Mouse (Mus musculus): ENCODE measurements around the gene Clec16a. TPM values are rescaled to one million over a fixed set of nuclear protein-coding genes. Genes with fewer than 3 reads are reported as not detected.

The Clec16a gene
- polyA plus RNA-seq, 1 experiment from 2014 or later, result 17.3 TPM

DNA sequence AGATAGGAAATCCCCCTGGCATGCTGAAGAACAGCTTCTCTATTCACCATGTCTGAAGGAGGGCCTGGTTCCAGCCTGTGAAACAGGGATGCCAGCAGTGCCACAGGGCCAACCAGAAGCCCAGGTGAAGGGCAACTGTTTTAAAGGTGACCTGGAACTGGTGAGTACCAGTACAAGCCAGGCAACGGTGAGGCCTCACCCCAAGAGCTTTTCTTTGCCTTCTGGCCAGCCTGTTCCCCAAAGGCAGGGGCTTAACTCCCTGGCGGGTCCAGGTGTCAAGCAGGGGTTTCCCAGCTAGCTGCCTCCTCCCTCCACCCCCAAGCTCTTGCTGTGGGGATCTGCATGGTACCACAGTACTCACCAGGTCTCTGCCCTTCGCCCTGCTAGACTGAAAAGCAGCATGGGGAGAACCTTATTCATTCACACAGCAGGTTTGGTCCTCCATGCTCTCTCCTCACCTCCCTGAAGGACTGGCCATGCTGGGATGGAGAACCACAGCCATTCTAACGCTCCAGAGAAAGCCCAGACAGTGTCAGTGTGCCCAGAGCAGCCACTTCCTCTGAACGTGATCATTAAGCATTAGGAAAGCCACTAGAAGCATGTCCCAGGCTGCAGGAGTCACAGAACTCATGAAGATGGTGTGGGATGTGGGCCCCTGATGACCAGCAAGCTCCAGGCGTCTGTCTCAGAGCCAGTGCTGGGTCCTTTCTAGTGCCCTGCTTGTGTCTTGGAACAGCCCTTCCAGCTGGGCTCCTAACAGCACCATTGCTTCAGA lies 237.4 kb downstream of the Clec16a start:
- no peak for ATAC-seq
- H3K4me1 ChIP-seq, result peaks cover 40% of the 10 kb centered on the region
- H3K36me3 ChIP-seq, result no peaks in the 10 kb centered on the region
- H3K27ac ChIP-seq, result no peak overlapping the region
- WGBS (ENCODE audit: insufficient replicate concordance), result 40% methylated on average over 6 of the region's 6 CpGs
- H3K4me3 ChIP-seq, result no peak overlapping the region
- no peaks in the 10 kb centered on the region for H3K9me3 ChIP-seq (replicated peaks)
- no peak overlapping the region for H3K9ac ChIP-seq
- H3K27me3 ChIP-seq (replicated peaks), result peaks cover 56% of the 10 kb centered on the region
- H3K4me2 ChIP-seq, result no peak overlapping the region

DNA sequence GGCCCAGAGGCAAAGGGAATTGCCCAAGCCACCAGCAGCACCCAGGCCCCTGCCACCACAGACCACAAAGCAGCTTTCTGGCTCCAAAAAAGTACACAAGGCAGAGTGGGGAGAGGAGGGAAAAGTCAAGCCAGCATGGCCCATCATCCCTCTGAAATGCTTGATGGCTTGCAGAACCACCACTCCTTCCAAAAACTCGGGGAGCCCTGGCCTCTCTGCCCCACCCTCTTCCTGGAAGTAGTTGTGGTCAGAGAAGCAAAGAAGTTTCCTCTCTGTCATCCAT lies 238.0 kb downstream of the Clec16a start:
- Histone ChIP-seq H3K9me3 (replicated peaks) (no peaks in the 10 kb centered on the region), H3K27me3 (replicated peaks) (peaks cover 57% of the 10 kb centered on the region), H3K9ac (no peak overlapping the region), H3K27ac (no peak overlapping the region), H3K36me3 (no peaks in the 10 kb centered on the region), H3K4me2 (no peak overlapping the region; the same call in 1 of the 2 replicates), H3K4me1 (peaks cover 39% of the 10 kb centered on the region), H3K4me3 (no peak overlapping the region)
- no peak for ATAC-seq
- 22% methylated on average over 1 of the region's 1 CpGs for WGBS (ENCODE audit: insufficient replicate concordance)

DNA sequence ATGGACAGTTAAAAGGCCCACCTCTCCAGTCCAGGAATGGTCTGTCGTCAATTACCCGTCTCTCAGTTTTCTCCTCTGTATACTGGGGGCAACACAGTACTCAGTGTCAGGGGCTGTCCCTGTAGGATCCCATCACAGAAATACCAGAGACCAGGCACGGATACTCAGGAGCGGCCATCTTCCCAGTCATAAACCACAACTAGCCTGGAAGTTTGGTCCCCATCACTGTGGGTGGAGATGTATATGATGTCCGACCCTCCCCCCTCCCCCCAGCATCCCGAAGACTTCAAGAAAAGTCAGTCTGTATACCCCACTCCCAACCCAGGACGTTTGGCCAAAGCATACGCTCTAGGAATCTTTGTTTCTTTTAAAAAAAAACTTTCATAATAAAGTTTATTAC lies 238.3 kb downstream of the Clec16a start:
- Histone ChIP-seq H3K4me1 (peaks cover 41% of the 10 kb centered on the region), H3K27me3 (replicated peaks) (peaks cover 58% of the 10 kb centered on the region), H3K9ac (no peak overlapping the region), H3K4me2 (peak overlapping the region; percentile 99), H3K27ac (no peak overlapping the region), H3K36me3 (no peaks in the 10 kb centered on the region), H3K9me3 (replicated peaks) (no peaks in the 10 kb centered on the region), H3K4me3 (peak overlapping the region; percentile 81; the same call in 1 of the 2 replicates)
- no peak for ATAC-seq
- WGBS (ENCODE audit: insufficient replicate concordance), result 39% methylated on average over 8 of the region's 8 CpGs

DNA sequence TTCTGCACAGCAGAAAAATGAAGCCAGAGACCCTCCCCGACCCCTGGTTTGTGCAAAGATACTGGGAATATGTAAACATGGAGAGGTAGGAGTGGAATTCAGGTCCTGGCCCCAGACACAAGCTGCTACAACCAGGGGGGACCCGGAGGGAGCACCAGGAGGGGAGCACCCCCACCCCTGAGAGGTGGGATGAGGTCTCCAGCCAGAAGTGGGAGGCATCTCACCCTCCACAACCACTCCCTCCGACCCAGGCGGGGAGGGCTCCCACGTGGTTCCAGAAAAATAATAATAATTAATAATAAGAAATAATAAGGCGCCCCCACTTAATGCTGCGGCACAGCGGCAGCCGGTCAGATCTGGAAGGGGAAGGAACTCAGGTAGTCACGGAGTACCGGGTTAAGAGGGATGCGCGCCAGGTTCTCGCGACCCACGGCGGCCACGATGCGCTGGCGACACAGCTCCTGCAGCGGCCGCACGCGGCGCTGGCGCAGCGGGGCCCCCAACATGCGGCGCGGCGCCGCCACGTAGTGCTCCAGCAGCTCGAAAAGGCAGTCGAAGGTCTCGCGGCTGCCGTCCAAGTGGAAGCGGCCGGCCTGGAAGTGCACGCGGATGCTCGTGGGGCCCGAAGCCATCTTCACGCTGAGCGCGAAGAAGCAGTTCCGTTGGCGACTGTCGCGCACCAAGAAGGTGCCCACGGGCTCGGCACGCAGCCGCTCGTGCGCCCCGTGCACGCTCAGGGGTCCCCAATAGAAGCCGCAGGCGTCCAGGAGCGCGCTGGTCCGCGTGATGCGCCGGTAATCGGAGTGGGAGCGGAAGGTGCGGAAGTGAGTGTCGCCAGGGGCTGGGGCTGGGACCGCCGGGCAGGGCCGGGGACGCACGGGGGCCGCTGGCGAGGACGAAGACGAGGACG lies 239.0 kb downstream of the Clec16a start:
- Histone ChIP-seq H3K4me2 (peak overlapping the region; percentile 99), H3K36me3 (no peaks in the 10 kb centered on the region), H3K9me3 (replicated peaks) (no peaks in the 10 kb centered on the region), H3K4me1 (peaks cover 41% of the 10 kb centered on the region), H3K27ac (no peak overlapping the region), H3K27me3 (replicated peaks) (peaks cover 64% of the 10 kb centered on the region), H3K9ac (peak overlapping the region; percentile 76), H3K4me3 (peak overlapping the region; percentile 81)
- no peak for ATAC-seq
- 3% methylated on average over 81 of the region's 81 CpGs for WGBS (ENCODE audit: insufficient replicate concordance)

DNA sequence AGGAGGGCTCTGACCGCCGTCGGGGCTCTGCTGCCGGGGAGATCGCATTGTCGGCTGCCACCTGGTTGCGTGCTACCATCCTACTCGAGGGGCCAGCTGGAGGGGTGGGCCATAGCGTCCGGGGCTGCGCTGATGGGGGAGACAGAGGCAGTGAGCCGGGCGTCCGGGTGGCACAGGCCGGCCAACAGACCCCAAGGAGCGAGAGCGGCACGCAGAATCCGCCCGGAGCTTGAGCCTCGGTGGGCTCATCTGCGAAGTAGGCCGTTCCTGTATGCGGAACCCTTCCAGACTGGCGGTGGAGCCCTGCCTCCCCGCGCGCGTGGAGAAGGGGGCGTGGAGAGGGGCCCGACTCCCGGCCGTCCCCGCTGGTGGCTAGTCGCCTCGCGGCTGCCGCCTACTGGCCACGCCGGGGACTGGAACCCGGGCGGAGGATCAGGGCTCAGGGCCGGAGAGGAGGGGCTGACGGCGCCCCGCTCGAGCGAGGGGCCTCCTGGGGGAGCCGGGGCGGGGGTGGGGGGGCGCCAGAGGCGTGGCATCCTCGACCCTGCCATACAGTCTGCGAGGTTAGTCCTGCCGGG lies 239.7 kb downstream of the Clec16a start:
- H3K27ac ChIP-seq, result peak overlapping the region; percentile 82
- peaks cover 41% of the 10 kb centered on the region for H3K4me1 ChIP-seq
- H3K4me2 ChIP-seq, result peak overlapping the region; percentile 99
- peak; percentile 67 for ATAC-seq
- WGBS (ENCODE audit: insufficient replicate concordance), result under 1% methylated on average over 54 of the region's 55 CpGs
- H3K9me3 ChIP-seq (replicated peaks), result no peaks in the 10 kb centered on the region
- H3K9ac ChIP-seq, result peak overlapping the region; percentile 76
- H3K27me3 ChIP-seq (replicated peaks), result peaks cover 71% of the 10 kb centered on the region
- peak overlapping the region; percentile 81 for H3K4me3 ChIP-seq
- no peaks in the 10 kb centered on the region for H3K36me3 ChIP-seq

DNA sequence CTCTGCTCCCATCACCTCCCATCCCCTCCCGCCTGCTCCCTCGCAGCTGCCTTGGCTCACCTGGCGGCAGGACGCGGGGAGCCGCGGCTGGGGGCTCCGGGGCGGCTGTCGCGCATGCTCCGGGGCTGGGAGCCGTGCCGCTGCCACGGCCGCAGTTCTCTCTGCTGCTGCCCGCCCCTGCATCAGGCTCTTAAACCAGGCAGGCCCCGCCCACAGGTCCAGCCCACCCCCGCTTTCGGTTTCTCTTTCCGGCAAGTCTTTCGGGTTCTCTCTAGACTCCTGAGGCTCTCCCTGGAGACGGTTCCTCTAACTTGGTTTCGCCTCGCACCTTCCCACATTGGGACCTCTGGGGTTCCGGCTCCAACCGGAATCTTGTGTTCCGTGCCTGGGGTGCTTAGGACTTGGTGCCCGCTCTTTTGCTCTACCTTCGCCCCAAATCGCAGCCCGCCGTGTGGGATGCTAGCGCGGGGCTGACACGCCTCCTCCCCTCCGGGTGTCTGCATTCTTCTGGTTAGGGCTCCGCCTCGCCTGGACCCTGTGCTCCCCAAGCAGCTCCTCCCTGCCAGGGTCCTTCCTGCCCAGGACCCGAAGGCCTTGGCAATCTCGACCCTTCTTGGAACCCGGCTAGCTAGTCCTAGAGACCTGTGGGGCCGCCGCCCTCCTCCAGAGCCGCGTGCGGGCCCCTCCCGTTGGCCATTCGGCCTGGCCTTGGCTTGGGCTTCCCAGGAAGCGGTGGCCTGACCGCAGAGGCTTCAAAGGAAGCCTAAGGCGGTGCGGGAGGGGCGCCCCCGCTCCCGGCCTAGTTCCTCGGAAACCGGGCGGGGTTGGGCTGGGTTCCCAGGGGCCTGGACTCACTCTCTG lies 240.5 kb downstream of the Clec16a start, which contains the start of gene Socs1:
Gene Socs1 (minus strand): TSS at position 166 of the 861 bp plus-strand sequence.
- Histone ChIP-seq H3K36me3 (no peaks in the 10 kb centered on the region), H3K4me1 (peaks cover 41% of the 10 kb centered on the region), H3K27ac (peak within 1 kb of the TSS; percentile 82), H3K9ac (peak within 1 kb of the TSS; percentile 76), H3K9me3 (replicated peaks) (no peaks in the 10 kb centered on the region), H3K4me2 (peak within 1 kb of the TSS; percentile 99), H3K27me3 (replicated peaks) (peaks cover 74% of the 10 kb centered on the region), H3K4me3 (peak within 1 kb of the TSS; percentile 81)
- under 1% methylated on average over 59 of the region's 59 CpGs for WGBS (ENCODE audit: insufficient replicate concordance)
- ATAC-seq, result peak; percentile 79

DNA sequence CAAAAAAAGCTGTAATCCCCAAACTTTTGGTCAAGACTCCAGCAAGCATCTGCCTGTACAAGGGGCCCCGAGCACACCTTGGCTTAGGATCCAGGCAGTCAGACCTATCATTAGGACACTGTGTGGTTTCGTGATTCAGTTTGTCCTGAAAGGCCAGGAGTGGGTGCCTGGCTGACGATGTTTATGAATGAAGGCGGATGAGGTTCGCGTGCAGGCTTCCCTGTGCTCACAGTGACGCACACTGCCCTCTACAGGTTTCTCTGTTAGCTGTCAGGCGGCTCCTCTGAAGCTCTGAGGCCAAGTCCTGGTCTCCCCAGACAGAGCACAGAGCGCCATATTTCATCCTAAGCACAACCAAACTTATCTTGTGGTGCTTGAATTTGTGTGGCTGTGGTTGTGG lies 241.1 kb downstream of the Clec16a start:
- Histone ChIP-seq H3K27ac (peak overlapping the region; percentile 82), H3K27me3 (replicated peaks) (peaks cover 75% of the 10 kb centered on the region), H3K36me3 (no peaks in the 10 kb centered on the region), H3K4me3 (peak overlapping the region; percentile 81), H3K4me1 (peaks cover 41% of the 10 kb centered on the region), H3K9me3 (replicated peaks) (no peaks in the 10 kb centered on the region), H3K9ac (peak overlapping the region; percentile 76), H3K4me2 (peak overlapping the region; percentile 99)
- ATAC-seq, result peak; percentile 50
- WGBS (ENCODE audit: insufficient replicate concordance), result under 1% methylated on average over 9 of the region's 9 CpGs

DNA sequence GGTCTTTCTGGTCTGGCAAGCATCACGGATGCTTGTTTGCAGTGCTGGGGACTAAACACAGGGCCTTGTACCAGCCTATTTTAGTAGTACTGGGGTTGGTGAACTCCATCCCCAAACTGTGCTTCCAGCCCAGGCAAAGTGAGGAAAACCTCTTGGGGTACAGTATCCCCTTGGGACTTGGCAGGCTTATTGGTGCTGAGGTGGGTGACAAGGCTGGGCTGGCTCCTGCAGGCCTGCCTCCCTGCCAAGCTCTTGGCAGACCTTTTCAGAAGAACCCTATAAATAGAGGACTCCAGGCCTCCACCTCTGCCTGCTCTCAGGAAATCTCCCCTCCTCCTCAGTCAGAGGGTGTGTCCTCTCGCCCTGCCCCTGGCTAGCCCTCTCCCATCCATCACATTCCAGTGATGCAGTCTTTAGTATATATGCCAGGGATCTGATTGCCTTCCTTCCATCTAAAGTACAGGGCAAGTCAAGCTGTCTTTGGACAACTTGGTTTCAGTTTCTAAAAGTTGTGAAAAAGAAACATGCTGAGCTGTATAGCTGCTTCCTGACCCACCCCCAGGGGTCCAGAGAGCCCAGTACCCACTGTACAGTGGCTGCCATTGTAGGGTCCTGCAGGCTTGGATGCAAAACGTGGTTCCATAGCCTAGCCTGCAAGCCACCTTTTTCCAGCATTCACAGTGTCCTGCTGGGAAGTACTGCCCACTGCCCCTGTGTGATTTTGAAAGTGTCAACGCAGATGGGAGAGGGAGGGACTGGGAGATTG lies 241.8 kb downstream of the Clec16a start:
- Histone ChIP-seq H3K4me2 (peak overlapping the region; percentile 99), H3K27ac (no peak overlapping the region), H3K27me3 (replicated peaks) (peaks cover 75% of the 10 kb centered on the region), H3K4me3 (no peak overlapping the region; the same call in 1 of the 2 replicates), H3K9ac (no peak overlapping the region), H3K9me3 (replicated peaks) (no peaks in the 10 kb centered on the region), H3K4me1 (peaks cover 41% of the 10 kb centered on the region), H3K36me3 (no peaks in the 10 kb centered on the region)
- 60% methylated on average over 4 of the region's 4 CpGs for WGBS (ENCODE audit: insufficient replicate concordance)
- no peak for ATAC-seq

DNA sequence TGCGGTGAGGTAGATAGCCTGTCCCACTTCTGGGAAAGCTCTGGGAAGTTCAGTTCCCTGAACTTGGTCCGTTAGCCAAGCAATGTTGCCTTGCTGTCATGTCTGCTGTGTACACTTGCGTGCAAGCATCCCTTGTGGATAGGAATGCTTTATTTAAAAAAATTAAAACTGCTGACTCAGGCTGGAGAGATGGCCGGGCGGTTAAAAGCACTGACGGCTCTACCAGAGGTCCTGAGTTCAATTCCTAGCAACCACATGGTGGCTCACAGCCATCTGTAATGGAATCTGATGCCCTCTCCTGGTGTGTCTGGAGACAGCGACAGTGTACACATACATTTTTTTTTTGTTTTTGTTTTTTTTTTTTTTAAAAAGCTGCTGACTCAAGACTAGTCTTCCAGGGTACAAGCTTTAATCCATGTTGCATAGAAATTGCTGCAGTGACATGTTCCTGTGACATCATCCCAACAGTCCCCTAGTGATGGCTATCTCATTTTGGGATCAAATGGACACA lies 242.5 kb downstream of the Clec16a start:
- H3K4me1 ChIP-seq, result peaks cover 38% of the 10 kb centered on the region
- no peaks in the 10 kb centered on the region for H3K36me3 ChIP-seq
- H3K27ac ChIP-seq, result no peak overlapping the region
- no peaks in the 10 kb centered on the region for H3K9me3 ChIP-seq (replicated peaks)
- H3K4me3 ChIP-seq, result no peak overlapping the region
- 65% methylated on average over 7 of the region's 7 CpGs for WGBS (ENCODE audit: insufficient replicate concordance)
- peaks cover 75% of the 10 kb centered on the region for H3K27me3 ChIP-seq (replicated peaks)
- H3K4me2 ChIP-seq, result no peak overlapping the region
- no peak for ATAC-seq
- H3K9ac ChIP-seq, result no peak overlapping the region

DNA sequence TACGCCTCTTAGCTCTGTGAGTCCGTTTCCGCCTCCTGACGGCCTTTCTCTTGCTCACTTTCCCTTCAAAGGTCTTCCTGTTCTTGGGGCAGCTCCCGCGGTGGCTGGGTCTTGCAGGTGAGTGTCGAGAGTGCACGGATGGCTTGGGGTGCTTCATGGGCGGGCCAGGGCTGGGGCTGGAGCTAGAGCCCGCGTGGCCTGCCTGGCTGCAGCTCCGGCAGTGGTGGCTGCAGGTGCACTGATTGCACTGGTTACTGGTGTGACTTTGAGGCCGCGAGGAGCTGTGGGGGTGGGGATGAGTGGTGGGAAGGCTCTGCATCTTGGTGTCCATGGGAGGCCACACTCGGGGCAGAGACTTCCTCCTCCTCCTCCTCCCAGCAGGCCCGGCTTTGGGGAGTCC lies 243.1 kb downstream of the Clec16a start, which contains the start of gene Tnp2:
Gene Tnp2 (minus strand): TSS at position 390 of the 400 bp plus-strand sequence.
- H3K27me3 ChIP-seq (replicated peaks), result peaks cover 71% of the 10 kb centered on the region
- 49% methylated on average over 16 of the region's 16 CpGs for WGBS (ENCODE audit: insufficient replicate concordance)
- no peak within 1 kb of the TSS for H3K4me3 ChIP-seq
- H3K27ac ChIP-seq, result no peak within 1 kb of the TSS
- no peaks in the 10 kb centered on the region for H3K36me3 ChIP-seq
- H3K9ac ChIP-seq, result no peak within 1 kb of the TSS
- ATAC-seq, result no peak
- H3K9me3 ChIP-seq (replicated peaks), result no peaks in the 10 kb centered on the region
- peaks cover 32% of the 10 kb centered on the region for H3K4me1 ChIP-seq
- H3K4me2 ChIP-seq, result no peak within 1 kb of the TSS

Measured in liver, embryonic 12.5 days (tissue).